Mouse (Mus musculus): ENCODE measurements around the gene Myocos. TPM values are rescaled to one million over a fixed set of nuclear protein-coding genes. Genes with fewer than 3 reads are reported as not detected.
"Not testable (repeated sequence)": the region's sequence is repeated elsewhere in the genome, so short reads cannot be mapped to it uniquely, and the experiment has no call there.

Myocos gene
- polyA plus RNA-seq, 1 experiment: not detected

- TF ChIP-seq EP300 (IDR thresholded peaks at IDR 0.05; ENCODE audit: insufficient read depth, low read depth, low read length) (no peak), POLR2A (IDR thresholded peaks at IDR 0.05; ENCODE audit: insufficient read depth, low read length) (no peak), CTCF (IDR thresholded peaks at IDR 0.05; ENCODE audit: low read depth, low read length) (no peak)
- Histone ChIP-seq H3K4me1 (ENCODE audit: control insufficient read depth, insufficient read depth, low read length) (no peaks in the 10 kb centered on the region), H3K27me3 (ENCODE audit: control insufficient read depth, insufficient read depth, low read length, poor library complexity, severe bottlenecking) (no peaks in the 10 kb centered on the region), H3K9me3 (replicated peaks; ENCODE audit: control insufficient read depth, insufficient read depth, low read length, poor library complexity, severe bottlenecking) (no peaks in the 10 kb centered on the region), H3K36me3 (ENCODE audit: control insufficient read depth, insufficient read depth, low read length, poor library complexity, severe bottlenecking) (no peaks in the 10 kb centered on the region), H3K9ac (ENCODE audit: low read depth, poor library complexity, severe bottlenecking) (no peak within 1 kb of the TSS), H3K27ac (ENCODE audit: insufficient read depth, low read length) (no peak within 1 kb of the TSS), H3K4me3 (ENCODE audit: low read depth, low read length) (no peak within 1 kb of the TSS)
Observed at GRCm38 (mm10) chr1:162639051-162639750, 18.8 kb downstream of the Myocos start, which contains the start of gene Myoc. Myoc (plus strand) TSS chr1:162639155.

- Histone ChIP-seq H3K9ac (ENCODE audit: low read depth, poor library complexity, severe bottlenecking) (no peak overlapping the region), H3K9me3 (replicated peaks; ENCODE audit: control insufficient read depth, insufficient read depth, low read length, poor library complexity, severe bottlenecking) (no peaks in the 10 kb centered on the region), H3K36me3 (ENCODE audit: control insufficient read depth, insufficient read depth, low read length, poor library complexity, severe bottlenecking) (no peaks in the 10 kb centered on the region), H3K4me1 (ENCODE audit: control insufficient read depth, insufficient read depth, low read length) (no peaks in the 10 kb centered on the region), H3K27me3 (ENCODE audit: control insufficient read depth, insufficient read depth, low read length, poor library complexity, severe bottlenecking) (no peaks in the 10 kb centered on the region), H3K4me3 (ENCODE audit: low read depth, low read length) (no peak overlapping the region), H3K27ac (ENCODE audit: insufficient read depth, low read length) (no peak overlapping the region)
- TF ChIP-seq POLR2A (IDR thresholded peaks at IDR 0.05; ENCODE audit: insufficient read depth, low read length): no peak
- TF ChIP-seq CTCF (IDR thresholded peaks at IDR 0.05; ENCODE audit: low read depth, low read length): no peak
- TF ChIP-seq EP300 (IDR thresholded peaks at IDR 0.05; ENCODE audit: insufficient read depth, low read depth, low read length): no peak
Observed at GRCm38 (mm10) chr1:162638535-162638934, 19.5 kb downstream of the Myocos start.

- no peaks in the 10 kb centered on the region for H3K9me3 ChIP-seq (replicated peaks; ENCODE audit: control insufficient read depth, insufficient read depth, low read length, poor library complexity, severe bottlenecking)
- H3K4me3 ChIP-seq (ENCODE audit: low read depth, low read length): no peak overlapping the region
- TF ChIP-seq CTCF (IDR thresholded peaks at IDR 0.05; ENCODE audit: low read depth, low read length) (no peak), POLR2A (IDR thresholded peaks at IDR 0.05; ENCODE audit: insufficient read depth, low read length) (no peak), EP300 (IDR thresholded peaks at IDR 0.05; ENCODE audit: insufficient read depth, low read depth, low read length) (no peak)
- H3K4me1 ChIP-seq (ENCODE audit: control insufficient read depth, insufficient read depth, low read length): no peaks in the 10 kb centered on the region
- H3K27ac ChIP-seq (ENCODE audit: insufficient read depth, low read length): no peak overlapping the region
- no peak overlapping the region for H3K9ac ChIP-seq (ENCODE audit: low read depth, poor library complexity, severe bottlenecking)
- no peaks in the 10 kb centered on the region for H3K27me3 ChIP-seq (ENCODE audit: control insufficient read depth, insufficient read depth, low read length, poor library complexity, severe bottlenecking)
- no peaks in the 10 kb centered on the region for H3K36me3 ChIP-seq (ENCODE audit: control insufficient read depth, insufficient read depth, low read length, poor library complexity, severe bottlenecking)
Observed at GRCm38 (mm10) chr1:162636516-162636915, 21.5 kb downstream of the Myocos start.

- H3K9ac ChIP-seq (ENCODE audit: low read depth, poor library complexity, severe bottlenecking); H3K4me3 ChIP-seq (ENCODE audit: low read depth, low read length); H3K9me3 ChIP-seq (replicated peaks; ENCODE audit: control insufficient read depth, insufficient read depth, low read length, poor library complexity, severe bottlenecking); H3K36me3 ChIP-seq (ENCODE audit: control insufficient read depth, insufficient read depth, low read length, poor library complexity, severe bottlenecking); H3K27me3 ChIP-seq (ENCODE audit: control insufficient read depth, insufficient read depth, low read length, poor library complexity, severe bottlenecking); H3K4me1 ChIP-seq (ENCODE audit: control insufficient read depth, insufficient read depth, low read length); H3K27ac ChIP-seq (ENCODE audit: insufficient read depth, low read length): not testable (repeated sequence)
Observed at GRCm38 (mm10) chr1:162635291-162635931, 22.6 kb downstream of the Myocos start.

GRCm38 (mm10) chr1:162628326-162628725, 29.7 kb downstream of the Myocos start:
- H3K4me3 ChIP-seq (ENCODE audit: low read depth, low read length); H3K9me3 ChIP-seq (replicated peaks; ENCODE audit: control insufficient read depth, insufficient read depth, low read length, poor library complexity, severe bottlenecking); H3K4me1 ChIP-seq (ENCODE audit: control insufficient read depth, insufficient read depth, low read length); H3K27ac ChIP-seq (ENCODE audit: insufficient read depth, low read length); H3K27me3 ChIP-seq (ENCODE audit: control insufficient read depth, insufficient read depth, low read length, poor library complexity, severe bottlenecking); H3K36me3 ChIP-seq (ENCODE audit: control insufficient read depth, insufficient read depth, low read length, poor library complexity, severe bottlenecking); H3K9ac ChIP-seq (ENCODE audit: low read depth, poor library complexity, severe bottlenecking): not testable (repeated sequence)

- not testable (repeated sequence) for H3K27ac ChIP-seq (ENCODE audit: insufficient read depth, low read length); H3K27me3 ChIP-seq (ENCODE audit: control insufficient read depth, insufficient read depth, low read length, poor library complexity, severe bottlenecking); H3K4me1 ChIP-seq (ENCODE audit: control insufficient read depth, insufficient read depth, low read length); H3K4me3 ChIP-seq (ENCODE audit: low read depth, low read length); H3K9me3 ChIP-seq (replicated peaks; ENCODE audit: control insufficient read depth, insufficient read depth, low read length, poor library complexity, severe bottlenecking); H3K9ac ChIP-seq (ENCODE audit: low read depth, poor library complexity, severe bottlenecking); H3K36me3 ChIP-seq (ENCODE audit: control insufficient read depth, insufficient read depth, low read length, poor library complexity, severe bottlenecking)
Observed at GRCm38 (mm10) chr1:162627821-162628220, 30.2 kb downstream of the Myocos start.
